Mouse (Mus musculus) lung, adult 2 months (tissue): ENCODE results near the gene Cd80. TPM values are rescaled to one million over a fixed set of nuclear protein-coding genes. Genes with fewer than 3 reads are reported as not detected.
"Not testable (repeated sequence)": the region's sequence is repeated elsewhere in the genome, so short reads cannot be mapped to it uniquely, and the experiment has no call there.

Experiments used
- DNase-seq: peaks from one replicate; pipeline ENCODE4 v3.0.0; 2022
- H3K4me1 ChIP-seq: fragments of 200-500 bp; 2 replicates; pipeline ENCODE4 v1.6.1; 2011; ENCODE audit warnings: low read length; ENCODE audit not compliant: control insufficient read depth, insufficient read depth
- H3K4me3 ChIP-seq: fragments of 200-500 bp; replicated peaks from 2 replicates; pipeline ENCODE3; 2011; ENCODE audit warnings: low read depth, mild to moderate bottlenecking, control low read depth, low read length; ENCODE audit errors: extremely low read depth
- CTCF ChIP-seq: fragments of 200-500 bp; IDR thresholded peaks from 2 replicates; pipeline ENCODE4 v1.5.1; 2011; ENCODE audit warnings: mild to moderate bottlenecking, low read length, control low read depth; ENCODE audit not compliant: insufficient read depth
- POLR2A ChIP-seq: fragments of 200-500 bp; IDR thresholded peaks from 2 replicates; pipeline ENCODE4 v1.6.1; 2011; ENCODE audit warnings: low read depth, mild to moderate bottlenecking, control low read depth, low read length, borderline replicate concordance; ENCODE audit errors: extremely low read depth
- WGBS: fragments of 180-500 bp; shearing (Covaris S2); methylation state at CpG from one replicate; pipeline ENCODE4 v1.1.7; 2018; 5-methylcytosine and 5-hydroxymethylcytosine counted together
- polyA plus RNA-seq: library from polyadenylated mRNA; depleted of rRNA; stranded (reverse); fragments of >200 nt; gene quantifications from 2 replicates; pipeline ENCODE4 v1.2.3, GENCODE M21; 2012

Cd80 gene
- polyA plus RNA-seq, 1 experiment: 0.98 TPM

DNA sequence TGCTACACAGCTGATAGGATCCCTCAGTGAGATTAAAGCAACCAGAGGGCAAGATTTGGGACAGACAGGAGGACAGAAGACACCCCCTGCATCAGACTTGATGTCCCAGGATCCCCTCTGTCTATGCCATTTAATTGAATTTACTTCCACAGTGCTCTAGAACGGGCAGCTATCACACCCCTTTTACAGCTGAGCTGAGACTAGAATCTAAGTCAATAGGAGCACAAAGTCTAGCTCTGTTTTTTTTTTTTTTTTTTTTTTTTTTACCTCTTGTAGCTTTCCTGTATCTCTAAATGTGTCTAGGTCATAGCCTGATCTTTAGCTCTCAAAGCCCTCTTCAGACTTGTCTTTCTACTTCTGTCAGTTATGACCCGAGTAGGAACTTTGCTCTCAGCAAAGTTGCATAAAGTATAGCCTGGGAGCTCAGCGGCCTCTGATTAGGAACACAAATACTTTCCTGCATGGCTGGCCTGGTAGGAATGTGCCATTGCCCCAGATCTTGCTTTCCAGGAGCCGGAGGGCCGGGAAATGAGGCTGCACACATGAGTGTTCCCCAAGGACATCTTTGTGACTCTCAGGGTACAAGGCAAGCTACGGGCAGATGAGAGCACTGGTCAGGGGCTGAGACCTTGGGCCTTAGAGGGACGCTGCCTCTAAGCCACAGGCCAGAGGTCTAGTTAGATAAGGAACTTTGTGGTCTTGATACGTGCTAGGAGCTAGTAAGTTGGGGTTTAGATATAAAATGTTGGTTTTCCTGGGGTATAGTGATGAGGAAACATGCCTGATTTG, 12.8 kb downstream of the Cd80 start:
- Histone ChIP-seq H3K4me1 (no peaks in the 10 kb centered on the region), H3K4me3 (no peak overlapping the region)
- TF ChIP-seq POLR2A: no peak
- TF ChIP-seq CTCF: no peak
- DNase-seq: no peak
- 73% methylated on average over 8 of the region's 8 CpGs for WGBS

DNA sequence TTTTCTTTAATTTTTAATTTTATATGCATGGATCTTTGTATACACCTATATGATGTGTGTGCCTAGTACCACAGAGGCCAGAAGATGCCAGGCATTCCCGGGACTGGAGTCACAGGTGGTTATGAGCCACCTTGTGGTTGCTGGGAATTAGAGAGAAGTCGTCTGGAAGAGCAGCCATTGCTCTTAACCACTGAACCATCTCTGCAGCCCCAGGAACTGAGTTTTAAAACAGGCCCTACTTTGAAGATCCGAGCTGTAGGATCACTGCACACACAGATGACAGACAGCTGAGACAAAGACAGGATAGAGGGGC, 13.3 kb downstream of the Cd80 start:
- no peak overlapping the region for H3K4me3 ChIP-seq
- DNase-seq: no peak
- WGBS: 31% methylated on average over 3 of the region's 3 CpGs
- no peaks in the 10 kb centered on the region for H3K4me1 ChIP-seq
- TF ChIP-seq CTCF (no peak), POLR2A (no peak)

DNA sequence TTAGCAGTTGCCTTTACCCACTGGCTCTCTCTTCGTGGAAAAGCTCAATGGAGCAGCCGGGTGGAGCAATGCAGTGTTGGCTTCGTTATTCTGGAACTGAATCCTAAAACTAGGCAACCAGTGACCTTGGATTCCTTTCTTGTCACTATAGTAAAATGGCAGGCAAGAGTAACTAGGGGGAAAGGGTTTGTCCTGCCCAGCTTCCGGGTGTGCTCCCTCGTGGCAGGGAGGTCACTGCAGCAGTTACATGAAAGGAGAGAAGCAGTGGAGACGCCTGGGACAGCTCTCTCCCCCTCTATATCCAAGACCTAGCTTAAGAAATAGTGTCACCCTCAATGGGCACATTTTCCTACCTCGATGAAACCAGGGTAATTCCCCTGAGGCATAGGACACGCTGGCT, 14.1 kb downstream of the Cd80 start:
- WGBS: 77% methylated on average over 8 of the region's 8 CpGs
- DNase-seq: no peak
- Histone ChIP-seq H3K4me1 (no peaks in the 10 kb centered on the region), H3K4me3 (no peak overlapping the region)
- TF ChIP-seq POLR2A (no peak), CTCF (no peak)

DNA sequence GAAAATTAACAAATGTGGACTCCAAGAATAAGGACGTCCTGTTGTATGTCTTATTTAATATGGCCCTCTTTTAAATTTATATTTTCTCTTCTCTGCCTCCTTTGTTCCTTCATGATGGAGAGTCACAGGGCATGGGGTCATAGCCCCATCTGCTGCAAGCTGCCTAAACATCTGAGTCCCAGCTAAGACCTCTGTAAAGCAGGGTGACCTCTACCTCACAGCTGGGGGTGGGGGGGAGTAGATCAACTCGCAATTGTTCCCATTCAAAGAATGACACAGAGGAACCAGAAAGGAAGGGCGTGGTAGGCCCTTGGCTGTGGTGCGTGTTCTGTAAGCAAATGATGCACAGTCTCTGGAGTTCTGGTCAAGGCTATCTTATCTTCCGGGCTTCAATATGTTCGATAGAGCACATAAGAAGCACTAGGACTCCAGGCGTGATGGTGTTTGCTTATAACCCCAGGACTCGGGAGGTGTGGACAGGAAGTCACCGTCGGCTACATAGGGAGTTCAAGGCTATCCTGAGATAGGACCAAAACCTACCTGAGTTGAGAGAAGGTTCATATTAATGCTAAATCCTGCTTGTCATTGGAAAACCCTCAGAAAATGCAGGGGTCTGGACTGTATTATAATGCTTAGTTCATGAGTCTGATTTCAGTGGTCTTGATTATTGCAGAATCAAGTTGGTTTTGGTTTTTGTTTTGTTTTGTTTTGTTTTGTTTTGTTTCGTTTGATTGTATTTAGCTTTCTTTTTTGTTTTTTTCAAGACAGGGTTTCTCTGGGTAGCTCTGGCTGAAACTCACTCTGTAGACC, 16.5 kb downstream of the Cd80 start:
- no peak overlapping the region for H3K4me3 ChIP-seq
- no peak for DNase-seq
- no peaks in the 10 kb centered on the region for H3K4me1 ChIP-seq
- WGBS: 52% methylated on average over 11 of the region's 11 CpGs
- TF ChIP-seq POLR2A (no peak), CTCF (no peak)

DNA sequence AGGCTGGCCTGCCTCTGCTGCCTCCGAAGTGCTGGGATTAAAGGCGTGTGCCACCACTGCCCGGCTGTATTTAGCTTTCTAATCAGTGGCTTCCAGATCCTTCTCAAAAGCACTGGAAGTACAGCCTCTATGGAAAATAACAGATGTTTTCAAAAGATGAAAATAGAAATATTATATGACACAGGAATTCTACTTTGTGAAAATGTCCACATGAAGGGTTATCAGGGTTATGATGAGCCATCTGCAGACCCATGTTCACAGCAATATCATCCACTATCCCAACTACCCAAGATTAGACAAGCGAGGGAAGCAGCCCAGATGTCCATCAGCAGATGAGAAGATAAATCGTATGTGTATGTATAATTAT, 17.1 kb downstream of the Cd80 start:
- no peak for DNase-seq
- TF ChIP-seq POLR2A: no peak
- TF ChIP-seq CTCF: no peak
- WGBS: 84% methylated on average over 5 of the region's 5 CpGs
- Histone ChIP-seq H3K4me3 (no peak overlapping the region), H3K4me1 (no peaks in the 10 kb centered on the region)

DNA sequence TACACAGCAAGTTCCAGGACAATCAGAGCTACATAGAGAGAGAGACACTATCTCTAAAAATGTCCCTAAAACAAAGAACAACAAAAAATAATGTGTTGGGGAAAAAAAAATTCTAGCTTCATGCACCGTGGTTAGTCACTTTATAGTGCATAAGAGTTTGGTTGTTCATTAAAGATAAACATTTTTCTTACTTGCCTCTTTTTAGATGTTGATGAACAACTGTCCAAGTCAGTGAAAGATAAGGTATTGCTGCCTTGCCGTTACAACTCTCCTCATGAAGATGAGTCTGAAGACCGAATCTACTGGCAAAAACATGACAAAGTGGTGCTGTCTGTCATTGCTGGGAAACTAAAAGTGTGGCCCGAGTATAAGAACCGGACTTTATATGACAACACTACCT, 18.3 kb downstream of the Cd80 start:
- DNase-seq: no peak
- Histone ChIP-seq H3K4me1 (no peaks in the 10 kb centered on the region), H3K4me3 (no peak overlapping the region)
- no peak for TF ChIP-seq CTCF
- TF ChIP-seq POLR2A: no peak
- WGBS: 84% methylated on average over 5 of the region's 5 CpGs

DNA sequence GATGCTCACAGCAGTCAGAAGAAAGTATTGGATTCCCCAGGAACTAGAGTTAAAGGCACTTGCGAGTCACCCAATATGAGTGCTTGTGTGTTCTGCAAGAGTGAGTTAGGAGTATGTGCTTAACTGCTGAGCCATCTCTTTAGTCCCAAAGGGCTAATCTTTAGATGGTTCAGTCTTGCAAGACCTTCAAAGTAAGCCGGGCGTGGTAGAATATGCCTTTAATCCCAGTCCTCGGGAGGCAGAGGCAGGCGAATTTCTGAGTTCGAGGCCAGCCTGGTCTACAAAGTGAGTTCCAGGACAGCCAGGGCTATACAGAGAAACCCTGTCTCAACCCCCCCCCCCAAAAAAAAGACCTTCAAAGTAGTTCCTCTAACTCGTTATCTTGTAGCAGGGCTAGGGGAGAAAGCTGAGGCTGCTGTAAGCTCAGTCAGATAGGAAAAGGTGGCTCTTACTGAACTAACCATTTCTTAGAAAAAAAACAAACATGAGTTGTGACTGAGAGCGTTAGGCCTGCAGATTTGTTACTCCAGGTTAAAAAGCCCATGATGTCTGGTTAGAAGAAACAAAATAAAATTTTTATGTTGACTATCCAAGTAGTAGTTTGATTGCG, 19.4 kb downstream of the Cd80 start:
- DNase-seq: no peak
- TF ChIP-seq CTCF (no peak), POLR2A (no peak)
- no peak overlapping the region for H3K4me3 ChIP-seq
- no peaks in the 10 kb centered on the region for H3K4me1 ChIP-seq
- WGBS: 91% methylated on average over 9 of the region's 9 CpGs

DNA sequence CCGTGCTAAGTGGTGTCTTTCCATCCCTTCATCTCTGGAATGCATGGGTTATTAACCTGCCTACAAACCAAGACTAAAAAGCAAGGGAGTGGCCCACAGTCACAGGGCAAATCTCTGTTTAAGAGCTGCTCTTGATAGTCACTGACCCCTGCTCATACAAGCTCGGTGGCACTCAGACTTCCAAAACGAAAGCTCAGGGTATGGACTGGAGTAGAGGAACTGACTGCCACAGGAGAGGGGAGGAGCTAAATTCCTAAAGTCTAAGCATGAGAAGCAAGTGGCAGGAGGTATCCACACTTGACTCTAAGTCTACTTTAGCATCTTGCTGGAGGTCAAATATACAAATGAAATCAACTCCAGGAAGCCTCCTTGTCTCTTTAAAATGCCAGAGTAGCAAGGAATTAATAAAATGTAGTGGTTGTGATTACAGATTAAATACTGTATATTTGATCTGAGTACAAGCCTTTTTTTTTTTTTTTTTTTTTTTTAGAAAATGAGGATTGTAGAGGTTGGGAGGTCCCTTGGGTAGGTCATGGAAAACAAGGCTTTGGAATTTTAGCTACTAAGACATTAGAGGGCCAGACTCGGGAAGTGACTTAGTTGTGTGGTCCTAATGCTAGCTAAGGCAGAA, 20.4 kb downstream of the Cd80 start:
- no peak for DNase-seq
- 38% methylated on average over 4 of the region's 4 CpGs for WGBS
- Histone ChIP-seq H3K4me3 (no peak overlapping the region), H3K4me1 (no peaks in the 10 kb centered on the region)
- TF ChIP-seq POLR2A (no peak), CTCF (no peak)

DNA sequence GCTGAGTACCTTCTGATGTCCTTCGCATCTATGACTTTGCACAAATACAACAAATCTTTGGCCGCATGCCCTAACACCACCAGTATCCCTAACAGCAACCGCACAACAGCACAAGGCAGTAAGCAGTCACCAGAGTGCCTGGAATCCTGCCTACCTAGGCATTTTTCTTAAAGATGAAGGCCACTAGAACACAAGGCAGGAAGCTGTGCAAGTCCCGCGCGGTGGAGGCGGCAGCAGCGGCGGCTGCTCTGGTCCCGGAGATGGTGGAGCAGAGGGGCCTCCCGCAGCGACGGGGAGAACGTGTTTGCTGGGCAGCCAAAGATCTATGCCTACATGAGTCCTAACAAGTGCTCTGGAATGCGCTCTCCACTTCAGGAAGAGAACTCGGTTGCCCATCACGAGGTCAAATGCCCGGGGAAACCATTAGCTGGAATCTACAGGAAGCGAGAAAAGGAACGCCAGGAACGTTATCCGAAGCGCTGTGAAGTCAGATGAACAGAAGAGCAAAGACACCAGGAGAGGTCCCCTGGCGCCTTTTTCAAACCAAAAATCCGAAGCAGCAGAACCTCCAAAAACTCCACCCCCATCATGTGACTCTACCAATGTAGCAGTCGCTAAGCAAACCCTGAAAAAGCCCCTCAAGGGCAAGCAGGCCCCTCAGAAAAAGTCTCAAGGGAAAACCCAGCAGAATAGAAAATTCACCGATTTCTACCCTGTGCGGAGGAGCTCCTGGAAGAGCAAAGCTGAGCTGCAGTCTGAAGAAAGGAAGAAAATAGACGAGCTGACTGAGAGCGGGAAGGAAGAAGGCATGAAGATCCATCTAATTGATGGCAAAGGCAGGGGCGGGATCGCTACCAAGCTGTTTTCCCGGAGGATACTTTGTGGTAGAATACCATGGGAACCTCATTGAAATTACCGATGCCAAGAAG, 21.2 kb downstream of the Cd80 start:
- WGBS: 5% methylated on average over 34 of the region's 34 CpGs
- Histone ChIP-seq H3K4me1 (no peaks in the 10 kb centered on the region), H3K4me3 (peak overlapping the region; percentile 56)
- DNase-seq: peak; percentile 43
- TF ChIP-seq POLR2A: no peak
- TF ChIP-seq CTCF: no peak

DNA sequence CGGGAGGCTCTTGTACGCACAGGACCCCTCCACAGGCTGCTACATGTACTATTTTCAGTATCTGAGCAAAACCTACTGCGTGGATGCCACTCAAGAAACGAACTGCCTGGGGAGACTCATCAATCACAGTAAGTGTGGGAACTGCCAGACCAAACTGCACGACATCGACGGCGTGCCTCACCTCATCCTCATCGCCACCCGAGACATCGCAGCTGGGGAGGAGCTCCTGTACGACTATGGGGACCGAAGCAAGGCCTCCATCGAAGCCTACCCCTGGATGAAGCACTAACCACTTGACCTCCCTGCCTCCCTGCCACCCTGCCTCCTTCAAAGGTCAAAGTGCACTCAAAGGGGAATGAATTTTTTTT, 21.9 kb downstream of the Cd80 start:
- 52% methylated on average over 14 of the region's 14 CpGs for WGBS
- DNase-seq, H3K4me3 ChIP-seq, H3K4me1 ChIP-seq: not testable (repeated sequence)
